Mouse (Mus musculus) bone marrow macrophage, adult 2 months (primary cell): ENCODE measurements around the gene Letm1.

Experiments
- CTCF ChIP-seq: IDR thresholded peaks from 2 replicates; pipeline ENCODE4 v1.5.1; 2012; ENCODE audit warnings: low read depth, mild to moderate bottlenecking, low read length, moderate library complexity
- POLR2A ChIP-seq: IDR thresholded peaks from 2 replicates; pipeline ENCODE4 v1.6.1; 2012; ENCODE audit warnings: mild to moderate bottlenecking, low read depth, low read length, borderline replicate concordance

DNA sequence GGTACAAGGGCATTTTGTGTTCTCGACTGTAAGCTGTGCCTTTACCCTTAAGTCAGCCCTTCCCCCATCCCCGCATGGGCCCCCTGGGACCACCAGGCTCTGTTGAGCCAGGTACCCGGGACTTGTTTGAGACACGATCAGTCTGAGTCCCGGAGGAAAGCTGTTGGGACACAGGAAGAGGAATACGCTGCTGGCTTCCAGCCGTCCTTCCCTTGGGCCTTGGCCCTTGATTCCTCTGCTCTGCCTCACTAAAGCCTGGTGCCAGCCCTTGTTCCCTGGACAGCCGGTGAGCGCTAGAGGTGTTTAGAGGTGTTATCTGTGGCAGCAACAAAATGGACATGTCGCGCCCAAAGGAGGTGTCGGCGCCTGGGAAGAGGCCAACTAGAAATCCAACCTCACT is 82.6 kb downstream of the Letm1 start:
- no peak for TF ChIP-seq CTCF
- no peak for TF ChIP-seq POLR2A
